Mouse (Mus musculus): Measurements from ENCODE around the gene Alk. TPM values are rescaled to one million over a fixed set of nuclear protein-coding genes. Genes with fewer than 3 reads are reported as not detected.

Gene Alk
- not detected in 2 replicates for polyA plus RNA-seq (2012; ENCODE audit: insufficient read depth, insufficient read length, low replicate concordance, missing spikeins)

- WGBS = under 1% methylated on average over 32 of the region's 32 CpGs
Observed at GRCm38 (mm10) chr17:72604610-72604980, at the start of gene Alk. Gene Alk, minus strand, starts transcription at chr17:72604627.

GRCm38 (mm10) chr17:72652801-72653200 lies 48.4 kb upstream of the Alk start:
- Histone ChIP-seq H3K27ac (ENCODE audit: insufficient read depth, low read depth, low read length) (no peak overlapping the region), H3K4me1 (ENCODE audit: control insufficient read depth, insufficient read depth, low read length) (0 out of 2 replicates have a peak, but pooled peaks cover 3% of the 10 kb centered on the region), H3K4me3 (ENCODE audit: insufficient read depth, low read depth, low read length) (no peak overlapping the region)
- no peak for TF ChIP-seq CTCF (IDR thresholded peaks at IDR 0.05; ENCODE audit: insufficient read depth, low read depth, low read length)
- TF ChIP-seq POLR2A (IDR thresholded peaks at IDR 0.05; ENCODE audit: insufficient read depth, low read depth, low read length) = no peak
- WGBS = 88% methylated on average over 1 of the region's 1 CpGs

More at GRCm38 (mm10) chr17:72604610-72604980, at the start of gene Alk:
- H3K27ac ChIP-seq (ENCODE audit: insufficient read depth, low read depth, low read length) = no peak within 1 kb of the TSS
- peak within 1 kb of the TSS; percentile 43 for H3K4me3 ChIP-seq (ENCODE audit: insufficient read depth, low read depth, low read length)
- peaks cover 21% of the 10 kb centered on the region for H3K4me1 ChIP-seq (ENCODE audit: control insufficient read depth, insufficient read depth, low read length)
- TF ChIP-seq CTCF (IDR thresholded peaks at IDR 0.05; ENCODE audit: insufficient read depth, low read depth, low read length) (no peak), POLR2A (IDR thresholded peaks at IDR 0.05; ENCODE audit: insufficient read depth, low read depth, low read length) (no peak)

GRCm38 (mm10) chr17:72648607-72649217 lies 44.3 kb upstream of the Alk start:
- TF ChIP-seq CTCF (IDR thresholded peaks at IDR 0.05; ENCODE audit: insufficient read depth, low read depth, low read length) (no peak), POLR2A (IDR thresholded peaks at IDR 0.05; ENCODE audit: insufficient read depth, low read depth, low read length) (no peak)
- WGBS = 78% methylated on average over 6 of the region's 6 CpGs
- Histone ChIP-seq H3K4me1 (ENCODE audit: control insufficient read depth, insufficient read depth, low read length) (no peaks in the 10 kb centered on the region), H3K4me3 (ENCODE audit: insufficient read depth, low read depth, low read length) (no peak overlapping the region), H3K27ac (ENCODE audit: insufficient read depth, low read depth, low read length) (no peak overlapping the region)

GRCm38 (mm10) chr17:72646167-72646566 lies 41.7 kb upstream of the Alk start:
- Histone ChIP-seq H3K4me1 (ENCODE audit: control insufficient read depth, insufficient read depth, low read length) (no peaks in the 10 kb centered on the region), H3K27ac (ENCODE audit: insufficient read depth, low read depth, low read length) (no peak overlapping the region), H3K4me3 (ENCODE audit: insufficient read depth, low read depth, low read length) (no peak overlapping the region)
- WGBS = 91% methylated on average over 5 of the region's 5 CpGs
- TF ChIP-seq CTCF (IDR thresholded peaks at IDR 0.05; ENCODE audit: insufficient read depth, low read depth, low read length) (no peak), POLR2A (IDR thresholded peaks at IDR 0.05; ENCODE audit: insufficient read depth, low read depth, low read length) (no peak)

- Histone ChIP-seq H3K4me3 (ENCODE audit: insufficient read depth, low read depth, low read length) (no peak overlapping the region), H3K27ac (ENCODE audit: insufficient read depth, low read depth, low read length) (no peak overlapping the region), H3K4me1 (ENCODE audit: control insufficient read depth, insufficient read depth, low read length) (no peaks in the 10 kb centered on the region)
- TF ChIP-seq CTCF (IDR thresholded peaks at IDR 0.05; ENCODE audit: insufficient read depth, low read depth, low read length) = no peak
- TF ChIP-seq POLR2A (IDR thresholded peaks at IDR 0.05; ENCODE audit: insufficient read depth, low read depth, low read length) = no peak
- 80% methylated on average over 4 of the region's 4 CpGs for WGBS
Observed at GRCm38 (mm10) chr17:72640095-72640494, 35.7 kb upstream of the Alk start.

- no peaks in the 10 kb centered on the region for H3K4me1 ChIP-seq (ENCODE audit: control insufficient read depth, insufficient read depth, low read length)
- no peak overlapping the region for H3K27ac ChIP-seq (ENCODE audit: insufficient read depth, low read depth, low read length)
- WGBS = 78% methylated on average over 7 of the region's 7 CpGs
- no peak overlapping the region for H3K4me3 ChIP-seq (ENCODE audit: insufficient read depth, low read depth, low read length)
- no peak for TF ChIP-seq CTCF (IDR thresholded peaks at IDR 0.05; ENCODE audit: insufficient read depth, low read depth, low read length)
- no peak for TF ChIP-seq POLR2A (IDR thresholded peaks at IDR 0.05; ENCODE audit: insufficient read depth, low read depth, low read length)
Observed at GRCm38 (mm10) chr17:72639400-72639799, 35.0 kb upstream of the Alk start.

- H3K4me3 ChIP-seq (ENCODE audit: insufficient read depth, low read depth, low read length) = no peak overlapping the region
- 8% methylated on average over 4 of the region's 4 CpGs for WGBS
- H3K4me1 ChIP-seq (ENCODE audit: control insufficient read depth, insufficient read depth, low read length) = peaks cover 21% of the 10 kb centered on the region
- no peak for TF ChIP-seq POLR2A (IDR thresholded peaks at IDR 0.05; ENCODE audit: insufficient read depth, low read depth, low read length)
- TF ChIP-seq CTCF (IDR thresholded peaks at IDR 0.05; ENCODE audit: insufficient read depth, low read depth, low read length) = no peak
- no peak overlapping the region for H3K27ac ChIP-seq (ENCODE audit: insufficient read depth, low read depth, low read length)
Observed at GRCm38 (mm10) chr17:72606251-72606650, 1.8 kb upstream of the Alk start.

- Histone ChIP-seq H3K4me1 (ENCODE audit: control insufficient read depth, insufficient read depth, low read length) (peaks cover 21% of the 10 kb centered on the region), H3K27ac (ENCODE audit: insufficient read depth, low read depth, low read length) (no peak overlapping the region), H3K4me3 (ENCODE audit: insufficient read depth, low read depth, low read length) (peak overlapping the region; percentile 43)
- 2% methylated on average over 51 of the region's 51 CpGs for WGBS
- TF ChIP-seq CTCF (IDR thresholded peaks at IDR 0.05; ENCODE audit: insufficient read depth, low read depth, low read length) (no peak), POLR2A (IDR thresholded peaks at IDR 0.05; ENCODE audit: insufficient read depth, low read depth, low read length) (no peak)
Observed at GRCm38 (mm10) chr17:72603886-72604609, 379 bp downstream of the Alk start.
